Mouse (Mus musculus): ENCODE measurements around the gene Cx3cr1.

DNA sequence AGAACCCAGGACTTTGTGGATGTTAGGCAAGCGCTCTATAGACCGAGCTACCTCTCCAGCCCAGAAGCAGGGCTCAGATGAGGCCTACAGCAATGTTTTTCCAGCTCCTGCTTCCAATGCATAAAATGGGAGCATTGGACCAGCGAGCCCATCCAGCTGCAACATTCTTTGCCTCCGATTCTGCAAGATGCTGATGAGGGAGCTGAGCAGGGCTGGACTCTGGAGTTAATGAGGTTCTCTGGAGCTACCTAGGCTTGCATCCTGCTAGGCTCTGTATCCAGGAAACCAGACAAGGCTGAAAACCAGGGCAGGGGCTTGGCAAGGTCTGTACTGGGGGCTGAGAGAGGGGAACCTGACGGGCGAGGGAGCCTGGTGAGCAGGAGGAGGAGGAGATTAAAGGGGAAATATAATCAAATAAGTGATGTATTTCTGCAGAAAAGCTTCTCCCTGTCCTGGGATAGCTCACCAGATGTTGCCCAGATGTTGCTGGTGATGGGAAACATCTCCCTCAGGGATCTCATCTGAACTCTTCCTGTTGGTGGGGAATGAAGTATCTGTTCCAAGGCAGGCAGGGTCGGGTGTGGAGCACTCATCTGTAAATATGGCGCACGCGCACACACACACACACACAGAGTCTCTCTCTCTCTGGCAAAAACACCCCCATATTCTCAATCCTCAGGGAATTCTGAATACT lies 83.7 kb downstream of the Cx3cr1 start:
- TF ChIP-seq CTCF (IDR thresholded peaks at IDR 0.05; ENCODE audit: extremely low read depth, insufficient read length, insufficient replicate concordance, low read depth, low read length) (no peak), POLR2A (IDR thresholded peaks at IDR 0.05; ENCODE audit: low read depth, low read length) (no peak)

All from small intestine, adult 2 months (tissue).